22 mouse cellular contexts compared by ENCODE assay signal in the genomic region with DNA sequence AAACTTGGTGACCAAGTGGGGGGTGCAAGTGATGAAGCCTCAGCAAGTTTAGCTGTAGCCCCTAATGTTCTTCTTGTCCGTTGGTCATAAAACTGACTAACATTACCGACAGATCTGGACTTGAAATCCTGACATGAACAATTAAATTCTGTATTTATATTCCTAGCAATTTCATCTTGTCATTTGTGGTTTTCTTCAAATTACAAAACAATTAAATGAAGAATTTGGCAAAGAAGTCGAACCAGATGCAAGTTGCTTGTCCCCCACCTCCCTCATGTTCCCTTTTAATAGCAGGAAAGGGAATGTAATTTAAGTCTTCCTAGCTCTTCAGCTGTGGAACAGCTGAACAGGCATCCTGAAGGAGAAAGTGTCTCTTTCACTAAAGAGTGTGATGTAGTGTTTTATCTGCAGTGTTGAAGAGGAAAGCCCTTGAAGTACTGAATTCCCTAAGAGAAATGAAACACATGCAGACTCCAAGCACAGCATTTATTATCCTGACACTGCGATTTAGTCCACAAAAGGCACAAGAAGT.
DNase-seq lines count a peak whose midpoint lies in the region; ATAC-seq and TF ChIP-seq lines count a peak whose summit lies in the region.
"Had no signal": no experiment of that assay in that cellular context is flagged by ENCODE, and none has a peak within 500 bp of the region (broad histone marks: within the 10 kb centered on the region; RNA-seq: fewer than 3 reads in every experiment).

No protein-coding gene starts in this region.

- ATAC-seq in kidney, embryonic 15.5 days (replicated peaks; ENCODE audit: low FRiP score), result no peak
- ATAC-seq: CD4-positive, CD25-positive, alpha-beta regulatory T cell, adult 4 months; forebrain, embryonic 13.5 days; forebrain, postnatal 0 days; hindbrain, embryonic 16.5 days had no signal

- no peak for TF ChIP-seq POLR2A in kidney, adult 2 months (IDR thresholded peaks at IDR 0.05; ENCODE audit: low read depth, low read length)

- no peak overlapping the region for H3K4me3 ChIP-seq in kidney, embryonic 15.5 days (replicated peaks)
- H3K4me3 ChIP-seq in kidney, adult 2 months (ENCODE audit: insufficient read depth, low read depth, low read length), result no peak overlapping the region
- H3K4me3 ChIP-seq: embryonic facial prominence, embryonic 13.5 days; forebrain, embryonic 13.5 days; heart, embryonic 13.5 days had no signal

- H3K4me2 ChIP-seq in kidney, embryonic 15.5 days, result no peak overlapping the region
- H3K4me2 ChIP-seq: embryonic facial prominence, embryonic 13.5 days; forebrain, embryonic 13.5 days; heart, embryonic 13.5 days had no signal

- no peak for DNase-seq in kidney, adult 9 months
- peak; percentile 27 for DNase-seq in kidney, postnatal 14 days
- DNase-seq in kidney, adult 2 months, result no peak
- peak; percentile 66 for DNase-seq in Muller cell, postnatal 12 days (ENCODE audit: inconsistent ontology term)
- DNase-seq in telencephalon, adult 2 months (ENCODE audit: low read depth, low spot score), result peak; percentile 6
- DNase-seq in spleen, postnatal 10 days (ENCODE audit: low spot score in 2 of 2), result no peak
- DNase-seq: adrenal gland, postnatal 10 days; B cell, adult 2 months; cerebellum, adult 11-12 months; cerebellum, adult 9-10 months; cerebellum, postnatal 25 days; forebrain, postnatal 0 days; gastrocnemius, postnatal 36 days; heart, adult 11 months; heart, postnatal 36 days had no signal

- TF ChIP-seq CTCF in kidney, adult 2 months (conservative IDR thresholded peaks at IDR 0.05; ENCODE audit: insufficient read depth, insufficient read length, low read depth, low read length), result no peak

- H3K27me3 ChIP-seq in kidney, embryonic 15.5 days, result no peaks in the 10 kb centered on the region
- H3K27me3 ChIP-seq in kidney, adult 2 months (replicated peaks; ENCODE audit: control insufficient read depth, insufficient read depth, low read length), result no peaks in the 10 kb centered on the region
- H3K27me3 ChIP-seq: forebrain, embryonic 13.5 days; heart, embryonic 13.5 days had no signal

- no peaks in the 10 kb centered on the region for H3K36me3 ChIP-seq in kidney, embryonic 15.5 days
- H3K36me3 ChIP-seq in kidney, adult 2 months (ENCODE audit: control insufficient read depth, insufficient read depth, low read length), result no peaks in the 10 kb centered on the region
- H3K36me3 ChIP-seq: embryonic facial prominence, embryonic 13.5 days; G1E; heart, embryonic 13.5 days had no signal

- no peak overlapping the region for H3K9ac ChIP-seq in kidney, embryonic 15.5 days
- H3K9ac ChIP-seq: embryonic facial prominence, embryonic 13.5 days; forebrain, embryonic 13.5 days; forebrain, postnatal 0 days; heart, embryonic 13.5 days had no signal

- no peaks in the 10 kb centered on the region for H3K4me1 ChIP-seq in kidney, embryonic 15.5 days
- peaks cover 7% of the 10 kb centered on the region; the same call in 1 of the 2 replicates for H3K4me1 ChIP-seq in kidney, adult 2 months (ENCODE audit: control insufficient read depth, insufficient read depth, low read length)
- H3K4me1 ChIP-seq: forebrain, embryonic 13.5 days had no signal

- no peaks in the 10 kb centered on the region for H3K9me3 ChIP-seq in kidney, embryonic 15.5 days (replicated peaks)
- H3K9me3 ChIP-seq: embryonic facial prominence, embryonic 13.5 days; forebrain, embryonic 13.5 days; G1E; heart, embryonic 13.5 days had no signal

- peak overlapping the region; percentile 45; the same call in 1 of the 2 replicates for H3K27ac ChIP-seq in kidney, embryonic 15.5 days
- H3K27ac ChIP-seq in kidney, adult 2 months (ENCODE audit: insufficient read depth, low read depth, low read length), result no peak overlapping the region
- H3K27ac ChIP-seq: embryonic facial prominence, embryonic 13.5 days; forebrain, embryonic 13.5 days; heart, embryonic 13.5 days had no signal

- 48% methylated on average over 4 of the region's 4 CpGs for WGBS in kidney, embryonic 15.5 days
- WGBS in kidney, adult 2 months, result 55% methylated on average over 4 of the region's 4 CpGs

Comparison
In these comparisons a context has a peak if more than half of its experiments do, and no peak if none do; other contexts are left out.
1. DNase-seq: peak in kidney, postnatal 14 days (single experiment), Muller cell, postnatal 12 days (single experiment) and telencephalon, adult 2 months (single experiment); none in kidney, adult 9 months (single experiment), kidney, adult 2 months (single experiment) and spleen, postnatal 10 days (0 of 2).